Mouse (Mus musculus) cerebellum, adult 11 months (tissue): ENCODE results near the gene Xcr1.

Source experiments
- DNase-seq: peaks from one replicate; pipeline ENCODE4 v3.0.0; 2022

Gene Xcr1

GRCm38 (mm10) chr9:123861929-123862328, at the start of gene Xcr1:
TSS of gene Xcr1 (minus strand) at chr9:123862029.
- DNase-seq = no peak

GRCm38 (mm10) chr9:123872049-123872448, 10.2 kb upstream of the Xcr1 start:
- no peak for DNase-seq

- DNase-seq = no peak
Observed at GRCm38 (mm10) chr9:123869167-123869784, 7.4 kb upstream of the Xcr1 start.

GRCm38 (mm10) chr9:123863641-123864040, 1.8 kb upstream of the Xcr1 start:
- DNase-seq = no peak

GRCm38 (mm10) chr9:123862895-123863616, 1.2 kb upstream of the Xcr1 start:
- DNase-seq = no peak

- DNase-seq = no peak
Observed at GRCm38 (mm10) chr9:123856836-123857235, 5.0 kb downstream of the Xcr1 start.

- peak; percentile 18 for DNase-seq
Observed at GRCm38 (mm10) chr9:123852449-123853390, 9.1 kb downstream of the Xcr1 start.

- peak; percentile 93 for DNase-seq
Observed at GRCm38 (mm10) chr9:123851713-123852448, 9.9 kb downstream of the Xcr1 start, which contains the start of gene Fyco1. TSS of gene Fyco1 (minus strand) at chr9:123851899.

- DNase-seq = no peak
Observed at GRCm38 (mm10) chr9:123851062-123851712, 10.6 kb downstream of the Xcr1 start.

GRCm38 (mm10) chr9:123850705-123851061, 11.1 kb downstream of the Xcr1 start:
- DNase-seq = peak; percentile 18

GRCm38 (mm10) chr9:123849976-123850695, 11.7 kb downstream of the Xcr1 start:
- no peak for DNase-seq

GRCm38 (mm10) chr9:123846490-123846889, 15.3 kb downstream of the Xcr1 start:
- no peak for DNase-seq

- DNase-seq = no peak
Observed at GRCm38 (mm10) chr9:123845120-123845519, 16.7 kb downstream of the Xcr1 start.

- no peak for DNase-seq
Observed at GRCm38 (mm10) chr9:123844468-123844867, 17.4 kb downstream of the Xcr1 start.

- DNase-seq = no peak
Observed at GRCm38 (mm10) chr9:123840243-123840642, 21.6 kb downstream of the Xcr1 start.

- DNase-seq = no peak
Observed at GRCm38 (mm10) chr9:123835851-123836250, 26.0 kb downstream of the Xcr1 start.

GRCm38 (mm10) chr9:123828916-123829315, 32.9 kb downstream of the Xcr1 start:
- peak; percentile 75 for DNase-seq

GRCm38 (mm10) chr9:123826631-123827030, 35.2 kb downstream of the Xcr1 start:
- DNase-seq = no peak

GRCm38 (mm10) chr9:123818601-123819000, 43.2 kb downstream of the Xcr1 start:
- no peak for DNase-seq

GRCm38 (mm10) chr9:123815996-123816395, 45.8 kb downstream of the Xcr1 start:
- no peak for DNase-seq

- no peak for DNase-seq
Observed at GRCm38 (mm10) chr9:123815444-123815843, 46.4 kb downstream of the Xcr1 start.
